Mouse (Mus musculus) ES-E14 (cell line): Measurements from ENCODE around the gene Cryba2. TPM values are rescaled to one million over a fixed set of nuclear protein-coding genes. Genes with fewer than 3 reads are reported as not detected.
A peak's percentile ranks its signal among the peaks of the same experiment; 100 is the strongest.

Experiments
- DNase-seq: peaks from one replicate; pipeline ENCODE4 v3.0.0-alpha.2; 2013; ENCODE audit warnings: low read depth, low spot score
- H3K27ac ChIP-seq: 2 replicates; pipeline ENCODE4 v1.5.1; 2012; ENCODE audit warnings: low read depth, mild to moderate bottlenecking, low read length, moderate library complexity, mixed read lengths; ENCODE audit not compliant: poor library complexity, insufficient read depth, severe bottlenecking
- H3K36me3 ChIP-seq: 2 replicates; pipeline ENCODE4 v1.6.1; 2012; ENCODE audit warnings: mild to moderate bottlenecking, low read length, moderate library complexity, mixed read lengths; ENCODE audit not compliant: control insufficient read depth, poor library complexity, insufficient read depth, severe bottlenecking
- H3K4me1 ChIP-seq, 2 experiments: fragments of 150-350 bp in 1 of 2; sonication (generic) in 1 of 2; 2 replicates each; pipeline ENCODE4 v1.6.1; 2012; ENCODE audit warnings: low read length in 2 of 2, mild to moderate bottlenecking in 1 of 2, mixed read lengths in 1 of 2; ENCODE audit not compliant: control insufficient read depth in 2 of 2, insufficient read depth in 2 of 2, poor library complexity in 1 of 2
- H3K4me3 ChIP-seq, 2 experiments: fragments of 150-350 bp in 1 of 2; sonication (generic) in 1 of 2; 2 replicates each; pipeline ENCODE4 v1.5.1; 2012; ENCODE audit warnings: low read length in 2 of 2, low read depth in 1 of 2, mild to moderate bottlenecking in 1 of 2, mixed read lengths in 1 of 2; ENCODE audit not compliant: insufficient read depth in 1 of 2, poor library complexity in 1 of 2, severe bottlenecking in 1 of 2
- H3K9ac ChIP-seq: 2 replicates; pipeline ENCODE4 v1.6.1; 2012; ENCODE audit warnings: low read depth, mild to moderate bottlenecking, low read length, mixed read lengths; ENCODE audit not compliant: poor library complexity, insufficient read depth, severe bottlenecking
- H3K9me3 ChIP-seq: fragments of 150-350 bp; sonication (generic); 2 replicates; pipeline ENCODE4 v1.6.1; 2012; ENCODE audit warnings: low read depth, mild to moderate bottlenecking, low read length; ENCODE audit not compliant: control insufficient read depth, insufficient read depth
- CHD2 ChIP-seq: IDR thresholded peaks from 2 replicates; pipeline ENCODE4 v1.6.1; 2014; ENCODE audit warnings: mild to moderate bottlenecking, low read depth, low read length, inconsistent platforms
- HCFC1 ChIP-seq: IDR thresholded peaks from 2 replicates; pipeline ENCODE4 v1.6.1; 2012; ENCODE audit warnings: low read length, inconsistent platforms, borderline replicate concordance; ENCODE audit not compliant: insufficient read depth
- MAFK ChIP-seq: IDR thresholded peaks from 2 replicates; pipeline ENCODE4 v1.6.1; 2014; ENCODE audit warnings: mild to moderate bottlenecking, low read depth, low read length, inconsistent platforms; ENCODE audit not compliant: insufficient read depth
- ZC3H11A ChIP-seq: IDR thresholded peaks from 2 replicates; pipeline ENCODE4 v1.6.1; 2012; ENCODE audit warnings: low read depth, mild to moderate bottlenecking, inconsistent platforms, low read length, borderline replicate concordance
- ZNF384 ChIP-seq: IDR thresholded peaks from 2 replicates; pipeline ENCODE4 v1.6.1; 2012; ENCODE audit warnings: low read depth, low read length, inconsistent platforms
- in situ Hi-C, 2 experiments: fragments of 600-800 bp; cut with MboI; formaldehyde crosslinking; loops; one replicate each; pipeline ENCODE4 v1.15.1; 2025; ENCODE audit warnings: low sequenced_read_pairs in 2 of 2, inconsistent platforms in 1 of 2; ENCODE audit not compliant: unreplicated experiment in 2 of 2
- total RNA-seq: library from RNA; depleted of rRNA; stranded (reverse); fragments of 300-350 nt; gene quantifications from 2 replicates; pipeline ENCODE4 v1.2.3, GENCODE M21; 2012

Cryba2 gene
- total RNA-seq, 1 experiment: not detected

- no peak overlapping the region for H3K27ac ChIP-seq
- TF ChIP-seq ZNF384: no peak
- no peak for TF ChIP-seq MAFK
- TF ChIP-seq ZC3H11A: no peak
- TF ChIP-seq HCFC1: no peak
- no peak for TF ChIP-seq CHD2
- in situ Hi-C loops: loop anchor here (5.0 to 10.0 kb wide), 2 partner anchors 80 to 107 kb away; partner anchors contain the start of gene Wnt6 (in 1 of the 2)
- no peaks in the 10 kb centered on the region for H3K36me3 ChIP-seq
- no peaks in the 10 kb centered on the region for H3K9me3 ChIP-seq
- H3K4me3 ChIP-seq: peak overlapping the region; percentile 4 to 47; a peak in 3 of 4 replicates
- H3K4me1 ChIP-seq: peaks cover 0 to 11% of the 10 kb centered on the region in 2 experiments; a peak in 1 of 4 replicates
- no peak for DNase-seq
- H3K9ac ChIP-seq: no peak overlapping the region; the same call in 1 of the 2 replicates
Measured at GRCm38 (mm10) chr1:74882055-74882734, 10.7 kb downstream of the Cryba2 start.

GRCm38 (mm10) chr1:74880785-74881360 is 12.1 kb downstream of the Cryba2 start:
- Histone ChIP-seq H3K27ac (no peak overlapping the region), H3K9me3 (no peaks in the 10 kb centered on the region), H3K4me3 (no peak overlapping the region), H3K4me1 (peaks cover 0 to 11% of the 10 kb centered on the region in 2 experiments; a peak in 1 of 4 replicates), H3K9ac (no peak overlapping the region), H3K36me3 (no peaks in the 10 kb centered on the region)
- in situ Hi-C loops: loop anchor here (5.0 to 10.0 kb wide), 2 partner anchors 79 to 106 kb away; partner anchors contain the start of gene Wnt6 (in 1 of the 2)
- peak; percentile 83 for DNase-seq
- no peak for TF ChIP-seq MAFK
- TF ChIP-seq ZC3H11A: no peak
- TF ChIP-seq HCFC1: no peak
- no peak for TF ChIP-seq CHD2
- no peak for TF ChIP-seq ZNF384

GRCm38 (mm10) chr1:74877199-74877598 is 15.7 kb downstream of the Cryba2 start:
- no peak for TF ChIP-seq ZC3H11A
- TF ChIP-seq MAFK: no peak
- no peak for TF ChIP-seq HCFC1
- TF ChIP-seq CHD2: no peak
- no peak for TF ChIP-seq ZNF384
- Histone ChIP-seq H3K36me3 (no peaks in the 10 kb centered on the region), H3K4me3 (no peak overlapping the region), H3K9ac (no peak overlapping the region), H3K4me1 (peaks cover 0 to 1% of the 10 kb centered on the region in 2 experiments; a peak in 1 of 4 replicates), H3K9me3 (no peaks in the 10 kb centered on the region), H3K27ac (no peak overlapping the region)
- no peak for DNase-seq
- in situ Hi-C loops: no loop called here

GRCm38 (mm10) chr1:74872218-74872617 is 20.7 kb downstream of the Cryba2 start:
- H3K4me1 ChIP-seq: no peaks in the 10 kb centered on the region
- no peaks in the 10 kb centered on the region for H3K9me3 ChIP-seq
- H3K36me3 ChIP-seq: no peaks in the 10 kb centered on the region
- TF ChIP-seq ZNF384: no peak
- TF ChIP-seq ZC3H11A: no peak
- no peak for TF ChIP-seq HCFC1
- TF ChIP-seq CHD2: no peak
- TF ChIP-seq MAFK: no peak
- no peak overlapping the region for H3K4me3 ChIP-seq
- no peak for DNase-seq
- H3K9ac ChIP-seq: no peak overlapping the region
- in situ Hi-C loops: no loop called here
- H3K27ac ChIP-seq: no peak overlapping the region
